Mouse (Mus musculus): ENCODE data around the gene Gabpb2.
A peak's percentile ranks its signal among the peaks of the same experiment; 100 is the strongest.

Gabpb2 gene

GRCm38 (mm10) chr3:95217255-95218134 lies at the start of gene Gabpb2:
TSS of gene Gabpb2 (minus strand) at chr3:95217916.
- DNase-seq (ENCODE audit: low spot score in 2 of 2), result peak; percentile 91 to 94

GRCm38 (mm10) chr3:95266052-95266451 lies 48.3 kb upstream of the Gabpb2 start:
- DNase-seq (ENCODE audit: low spot score in 2 of 2), result no peak

GRCm38 (mm10) chr3:95264724-95265123 lies 47.0 kb upstream of the Gabpb2 start:
- DNase-seq (ENCODE audit: low spot score in 2 of 2), result no peak

- peak; percentile 37 to 58 for DNase-seq (ENCODE audit: low spot score in 2 of 2)
Measured at GRCm38 (mm10) chr3:95263089-95263739, 45.5 kb upstream of the Gabpb2 start.

- no peak for DNase-seq (ENCODE audit: low spot score in 2 of 2)
Measured at GRCm38 (mm10) chr3:95261975-95262374, 44.3 kb upstream of the Gabpb2 start.

GRCm38 (mm10) chr3:95256931-95257330 lies 39.2 kb upstream of the Gabpb2 start:
- no peak for DNase-seq (ENCODE audit: low spot score in 2 of 2)

GRCm38 (mm10) chr3:95250783-95251424 lies 33.2 kb upstream of the Gabpb2 start, which contains the start of gene Bnipl:
TSS of gene Bnipl (minus strand) at chr3:95251193.
- peak in 1 of 2 experiments; percentile 39 for DNase-seq (ENCODE audit: low spot score in 2 of 2)

GRCm38 (mm10) chr3:95250361-95250760 lies 32.6 kb upstream of the Gabpb2 start:
- DNase-seq (ENCODE audit: low spot score in 2 of 2), result no peak

GRCm38 (mm10) chr3:95247660-95248336 lies 30.1 kb upstream of the Gabpb2 start:
- no peak for DNase-seq (ENCODE audit: low spot score in 2 of 2)

GRCm38 (mm10) chr3:95246465-95247231 lies 28.9 kb upstream of the Gabpb2 start:
- no peak for DNase-seq (ENCODE audit: low spot score in 2 of 2)

- no peak for DNase-seq (ENCODE audit: low spot score in 2 of 2)
Measured at GRCm38 (mm10) chr3:95243086-95243485, 25.4 kb upstream of the Gabpb2 start.

GRCm38 (mm10) chr3:95241498-95241897 lies 23.8 kb upstream of the Gabpb2 start, which contains the start of gene Gm128:
TSS of gene Gm128 (minus strand) at chr3:95241598.
- no peak for DNase-seq (ENCODE audit: low spot score in 2 of 2)

GRCm38 (mm10) chr3:95240900-95241299 lies 23.2 kb upstream of the Gabpb2 start:
- no peak for DNase-seq (ENCODE audit: low spot score in 2 of 2)

GRCm38 (mm10) chr3:95239971-95240370 lies 22.3 kb upstream of the Gabpb2 start:
- DNase-seq (ENCODE audit: low spot score in 2 of 2), result no peak

- no peak for DNase-seq (ENCODE audit: low spot score in 2 of 2)
Measured at GRCm38 (mm10) chr3:95239022-95239421, 21.3 kb upstream of the Gabpb2 start.

GRCm38 (mm10) chr3:95237541-95238099 lies 19.9 kb upstream of the Gabpb2 start:
- DNase-seq (ENCODE audit: low spot score in 2 of 2), result no peak

GRCm38 (mm10) chr3:95235386-95236301 lies 17.9 kb upstream of the Gabpb2 start:
- DNase-seq (ENCODE audit: low spot score in 2 of 2), result no peak

- DNase-seq (ENCODE audit: low spot score in 2 of 2), result no peak
Measured at GRCm38 (mm10) chr3:95233303-95233980, 15.7 kb upstream of the Gabpb2 start.

GRCm38 (mm10) chr3:95232771-95233170 lies 15.1 kb upstream of the Gabpb2 start:
- DNase-seq (ENCODE audit: low spot score in 2 of 2), result peak in 1 of 2 experiments; percentile 66

Measured in urinary bladder, adult 18-20 months (tissue).